Mouse (Mus musculus) brain, embryonic 14.5 days (tissue): ENCODE measurements around the gene Mtmr10.

ENCODE experiments used
- CTCF ChIP-seq: fragments of 200-500 bp; IDR thresholded peaks from 2 replicates; pipeline ENCODE4 v1.5.1; 2012; ENCODE audit warnings: inconsistent platforms, mild to moderate bottlenecking, moderate library complexity, borderline replicate concordance; ENCODE audit not compliant: insufficient read depth, insufficient read length; ENCODE audit errors: extremely low read depth
- POLR2A ChIP-seq: fragments of 200-500 bp; IDR thresholded peaks from 2 replicates; pipeline ENCODE4 v1.6.1; 2012; ENCODE audit warnings: mild to moderate bottlenecking, inconsistent platforms, borderline replicate concordance; ENCODE audit not compliant: poor library complexity, insufficient read depth, insufficient read length, severe bottlenecking; ENCODE audit errors: extremely low read depth

DNA sequence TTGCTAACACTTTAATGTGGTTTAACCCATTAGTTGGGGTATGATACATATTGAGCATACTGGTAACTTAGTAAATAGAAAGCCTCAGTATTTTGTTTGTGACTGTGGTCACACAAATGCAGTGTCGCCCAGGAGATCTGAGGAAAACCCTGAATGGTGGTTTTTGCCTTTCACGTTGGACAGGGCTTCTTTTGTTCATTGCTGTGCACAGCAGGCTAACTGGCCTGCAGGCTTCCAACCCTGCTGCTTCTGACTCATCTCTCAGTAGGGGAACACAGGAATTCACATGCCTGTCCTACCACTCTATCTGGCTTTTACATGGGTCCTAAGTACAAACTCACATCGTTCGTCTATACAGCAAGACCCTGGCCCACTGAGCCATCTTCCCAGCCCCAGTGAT, 34.2 kb downstream of the Mtmr10 start:
- TF ChIP-seq CTCF (no peak), POLR2A (no peak)
